13 mouse cellular contexts compared by ENCODE assay signal in the genomic region with DNA sequence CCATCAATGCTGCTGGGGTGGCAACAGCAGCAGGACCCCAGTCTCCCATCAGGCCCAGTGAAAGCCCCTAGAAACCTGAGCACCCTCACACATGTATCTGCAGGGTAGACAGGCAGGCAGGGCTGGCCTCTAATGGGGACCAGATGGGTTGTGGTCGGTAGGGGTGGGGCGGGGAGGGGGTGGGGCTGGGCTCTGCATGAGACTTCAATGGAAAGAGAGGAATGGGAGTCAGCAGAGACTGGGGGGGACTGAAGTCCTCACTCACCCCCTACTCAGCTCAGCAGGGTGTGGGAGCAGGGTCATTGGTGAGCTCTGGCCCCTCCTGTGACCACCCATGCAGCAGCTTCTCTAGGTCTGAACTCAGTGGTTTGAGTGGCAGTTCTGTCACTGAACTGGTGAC. TPM values are rescaled to one million over a fixed set of nuclear protein-coding genes. Genes with fewer than 3 reads are reported as not detected.
A peak's percentile ranks its signal among the peaks of the same experiment; 100 is the strongest.
DNase-seq lines count a peak whose midpoint lies in the region; ATAC-seq lines count a peak whose summit lies in the region.
"Had no signal": no experiment of that assay in that cellular context is flagged by ENCODE, and none has a peak within 500 bp of the region (broad histone marks: within the 10 kb centered on the region; RNA-seq: fewer than 3 reads in every experiment).

No protein-coding gene starts in this region.

- H3K9me3 ChIP-seq in forebrain, embryonic 12.5 days, result no peaks in the 10 kb centered on the region
- H3K9me3 ChIP-seq in limb, embryonic 11.5 days (ENCODE audit: control insufficient read depth, low read length), result no peaks in the 10 kb centered on the region
- H3K9me3 ChIP-seq: liver, embryonic 15.5 days; megakaryocyte, embryonic 14.5 days had no signal

- WGBS in forebrain, embryonic 12.5 days, result 50% methylated on average over 2 of the region's 2 CpGs
- WGBS in limb, embryonic 11.5 days, result 7% methylated on average over 2 of the region's 2 CpGs

- H3K4me1 ChIP-seq in forebrain, embryonic 12.5 days, result peaks cover 42% of the 10 kb centered on the region
- peaks cover 54% of the 10 kb centered on the region for H3K4me1 ChIP-seq in limb, embryonic 11.5 days (ENCODE audit: control insufficient read depth, insufficient read depth, low read length)

- H3K4me2 ChIP-seq in forebrain, embryonic 12.5 days, result no peak overlapping the region
- H3K4me2 ChIP-seq in limb, embryonic 11.5 days (ENCODE audit: low read depth, severe bottlenecking), result peak overlapping the region; percentile 2; the same call in 1 of the 2 replicates
- H3K4me2 ChIP-seq: liver, embryonic 15.5 days had no signal

- 0 out of 2 replicates have a peak, but pooled peaks cover 4% of the 10 kb centered on the region for H3K27me3 ChIP-seq in forebrain, embryonic 12.5 days
- H3K27me3 ChIP-seq in limb, embryonic 11.5 days (ENCODE audit: control insufficient read depth, insufficient read depth, low read length), result no peaks in the 10 kb centered on the region
- H3K27me3 ChIP-seq: liver, embryonic 15.5 days had no signal

- no peaks in the 10 kb centered on the region for H3K36me3 ChIP-seq in forebrain, embryonic 12.5 days (replicated peaks)
- H3K36me3 ChIP-seq in limb, embryonic 11.5 days (ENCODE audit: control insufficient read depth, insufficient read depth, low read length), result 0 out of 2 replicates have a peak, but pooled peaks cover 2% of the 10 kb centered on the region
- H3K36me3 ChIP-seq: liver, embryonic 15.5 days had no signal

- H3K4me3 ChIP-seq in forebrain, embryonic 12.5 days (replicated peaks), result no peak overlapping the region
- no peak overlapping the region for H3K4me3 ChIP-seq in limb, embryonic 11.5 days (ENCODE audit: low read depth, low read length)
- H3K4me3 ChIP-seq: liver, embryonic 15.5 days; megakaryocyte, embryonic 14.5 days had no signal

- H3K27ac ChIP-seq in forebrain, embryonic 12.5 days, result peak overlapping the region; percentile 72; the same call in 1 of the 2 replicates
- peak overlapping the region; percentile 94 for H3K27ac ChIP-seq in limb, embryonic 11.5 days (replicated peaks; ENCODE audit: low read depth, low read length)
- H3K27ac ChIP-seq: liver, embryonic 15.5 days had no signal

- no peak for ATAC-seq in forebrain, embryonic 12.5 days (ENCODE audit: low FRiP score)
- ATAC-seq in limb, embryonic 11.5 days (ENCODE audit: insufficient number of reproducible peaks, low FRiP score, low TSS enrichment, low read depth), result peak; percentile 80

- peak; percentile 48 for DNase-seq in retina, postnatal 1 day
- DNase-seq in retina, embryonic 14.5 days (ENCODE audit: low spot score), result no peak
- DNase-seq in limb, embryonic 11.5 days (ENCODE audit: low spot score), result peak; percentile 81
- DNase-seq in thymus, postnatal 4 days, result no peak
- no peak for DNase-seq in MN1 (ENCODE audit: low spot score)
- DNase-seq in thymus, postnatal 0 days (ENCODE audit: low spot score), result no peak
- DNase-seq: adrenal gland, postnatal 25 days; cerebellum, adult 8-10 months; heart, adult 18-20 months; heart, postnatal 4 days had no signal

- no peak overlapping the region for H3K9ac ChIP-seq in forebrain, embryonic 12.5 days
- H3K9ac ChIP-seq in limb, embryonic 11.5 days (ENCODE audit: low read length), result no peak overlapping the region
- H3K9ac ChIP-seq: liver, embryonic 15.5 days had no signal

RNA-seq across cellular contexts. Expression of gene Pdlim4, which starts 11.4 kb away (rescaled TPM):
- 38.2 and 43.8 TPM in 2 replicates for polyA plus RNA-seq in forebrain, embryonic 12.5 days (2016; fragmentation: Nextera tagmentation; extraction: Ambion mirVana)
- polyA plus RNA-seq in limb, embryonic 11.5 days (2014; fragmentation: Nextera tagmentation; extraction: Ambion mirVana), result 166 and 178 TPM in 2 replicates
- polyA plus RNA-seq in thymus, postnatal 0 days (2015; fragmentation: Nextera tagmentation; extraction: Ambion mirVana), result 23.6 and 25.2 TPM in 2 replicates

RNA-seq across cellular contexts. Expression of gene Slc22a4, which starts 29.5 kb away (rescaled TPM):
- polyA plus RNA-seq in forebrain, embryonic 12.5 days (2016; fragmentation: Nextera tagmentation; extraction: Ambion mirVana), result 0.92 and 1.6 TPM in 2 replicates
- 0.89 and 1.1 TPM in 2 replicates for polyA plus RNA-seq in limb, embryonic 11.5 days (2014; fragmentation: Nextera tagmentation; extraction: Ambion mirVana)
- 0.46 and 0.54 TPM in 2 replicates for polyA plus RNA-seq in thymus, postnatal 0 days (2015; fragmentation: Nextera tagmentation; extraction: Ambion mirVana)

RNA-seq across cellular contexts. Expression of gene P4ha2, which starts 42.5 kb away (rescaled TPM):
- polyA plus RNA-seq in forebrain, embryonic 12.5 days (2016; fragmentation: Nextera tagmentation; extraction: Ambion mirVana), result 10.5 and 12.7 TPM in 2 replicates
- polyA plus RNA-seq in limb, embryonic 11.5 days (2014; fragmentation: Nextera tagmentation; extraction: Ambion mirVana), result 39.3 and 44.3 TPM in 2 replicates
- polyA plus RNA-seq in thymus, postnatal 0 days (2015; fragmentation: Nextera tagmentation; extraction: Ambion mirVana), result 5.1 TPM in 2 replicates

Comparison
In these comparisons a context has a peak if more than half of its experiments do, and no peak if none do; other contexts are left out.
1. DNase-seq: peak in retina, postnatal 1 day (single experiment) and limb, embryonic 11.5 days (single experiment); none in retina, embryonic 14.5 days (single experiment), thymus, postnatal 4 days (single experiment), MN1 (single experiment) and thymus, postnatal 0 days (single experiment).